Comparison of ENCODE assay signal across 8 mouse cellular contexts in genomic region chr7:45362801-45363200, GRCm38 (mm10). TPM values are rescaled to one million over a fixed set of nuclear protein-coding genes. Genes with fewer than 3 reads are reported as not detected.
A peak's percentile ranks its signal among the peaks of the same experiment; 100 is the strongest.
DNase-seq lines count a peak whose midpoint lies in the region; ATAC-seq and TF ChIP-seq lines count a peak whose summit lies in the region.
"Had no signal": no experiment of that assay in that cellular context is flagged by ENCODE, and none has a peak within 500 bp of the region (broad histone marks: within the 10 kb centered on the region; RNA-seq: fewer than 3 reads in every experiment).

No protein-coding gene starts in this region.

- WGBS in thymus, adult 2 months = 11% methylated on average over 13 of the region's 13 CpGs
- 5% methylated on average over 13 of the region's 13 CpGs for WGBS in intestine, embryonic 16.5 days

- H3K4me1 ChIP-seq in thymus, adult 2 months (replicated peaks; ENCODE audit: control insufficient read depth, insufficient read depth, low read length) = peaks cover 18% of the 10 kb centered on the region
- peaks cover 21% of the 10 kb centered on the region for H3K4me1 ChIP-seq in intestine, embryonic 16.5 days (ENCODE audit: control insufficient read depth, insufficient read depth, low read length)

- H3K9ac ChIP-seq in intestine, embryonic 16.5 days (ENCODE audit: low read depth, low read length) = no peak overlapping the region

- intact Hi-C loops in gastrocnemius, postnatal 36 days (cut with DNase I) = no loop called here

- H3K27ac ChIP-seq in thymus, adult 2 months (ENCODE audit: control insufficient read depth, insufficient read depth, low read length) = no peak overlapping the region
- H3K27ac ChIP-seq in intestine, embryonic 16.5 days (ENCODE audit: low read length) = no peak overlapping the region

- TF ChIP-seq POLR2A in thymus, adult 2 months (IDR thresholded peaks at IDR 0.05; ENCODE audit: control insufficient read depth, extremely low read depth, insufficient read depth, low read length, poor library complexity) = no peak

- H3K36me3 ChIP-seq in thymus, adult 2 months (ENCODE audit: control insufficient read depth, insufficient read depth, low read length) = no peaks in the 10 kb centered on the region
- H3K36me3 ChIP-seq in intestine, embryonic 16.5 days (ENCODE audit: control insufficient read depth, insufficient read depth, low read length) = no peaks in the 10 kb centered on the region

- no peak for TF ChIP-seq CTCF in thymus, adult 2 months (IDR thresholded peaks at IDR 0.05; ENCODE audit: borderline replicate concordance, control insufficient read depth, extremely low read depth, insufficient read depth, low read length, poor library complexity)

- peak; percentile 44 for DNase-seq in thymus, adult 2 months
- no peak for DNase-seq in thymus, adult 18-20 months
- DNase-seq in cerebellum, adult 9-10 months = peak; percentile 91
- peak; percentile 52 for DNase-seq in mesoderm, embryonic 11.5 days (ENCODE audit: low read depth, low spot score)
- DNase-seq in urinary bladder, postnatal 25 days (ENCODE audit: low spot score) = peak; percentile 57
- no peak for DNase-seq in gastrocnemius, postnatal 36 days

- peaks cover 23% of the 10 kb centered on the region for H3K27me3 ChIP-seq in thymus, adult 2 months (ENCODE audit: control insufficient read depth, insufficient read depth, low read length)
- peaks cover 18% of the 10 kb centered on the region; the same call in 1 of the 2 replicates for H3K27me3 ChIP-seq in intestine, embryonic 16.5 days (replicated peaks; ENCODE audit: control insufficient read depth, insufficient read depth, low read length)

- no peak overlapping the region for H3K4me2 ChIP-seq in intestine, embryonic 16.5 days (ENCODE audit: low read depth, low read length)

- H3K9me3 ChIP-seq in intestine, embryonic 16.5 days (ENCODE audit: control insufficient read depth, low read length) = no peaks in the 10 kb centered on the region
- H3K9me3 ChIP-seq: megakaryocyte, embryonic 14.5 days had no signal

- ATAC-seq in intestine, embryonic 16.5 days = peak; percentile 19

- no peak overlapping the region for H3K4me3 ChIP-seq in thymus, adult 2 months (ENCODE audit: control insufficient read depth, insufficient read depth, low read length)
- no peak overlapping the region for H3K4me3 ChIP-seq in intestine, embryonic 16.5 days (ENCODE audit: low read length)
- H3K4me3 ChIP-seq: megakaryocyte, embryonic 14.5 days had no signal

RNA-seq across cellular contexts. Expression of gene Ppfia3, which starts 4.0 kb away (rescaled TPM):
- 0.65 and 0.89 TPM in 2 replicates for polyA plus RNA-seq in thymus, adult 2 months (2012; rRNA removed)
- polyA plus RNA-seq in intestine, embryonic 16.5 days (2015; fragmentation: Nextera tagmentation; extraction: Ambion mirVana) = 10.3 and 12.0 TPM in 2 replicates
- under 1 TPM; 0.07 to 0.08 TPM for total RNA-seq in gastrocnemius, postnatal 36 days (2021)

RNA-seq across cellular contexts. Expression of gene Lin7b, which starts 7.6 kb away (rescaled TPM):
- 0.65 and 1.0 TPM in 2 replicates for polyA plus RNA-seq in thymus, adult 2 months (2012; rRNA removed)
- polyA plus RNA-seq in intestine, embryonic 16.5 days (2015; fragmentation: Nextera tagmentation; extraction: Ambion mirVana) = 1.2 and 2.7 TPM in 2 replicates
- total RNA-seq in gastrocnemius, postnatal 36 days (2021) = not detected

RNA-seq across cellular contexts. Expression of gene Hrc, which starts 27.7 kb away (rescaled TPM):
- 0.56 and 9.1 TPM in 2 replicates for polyA plus RNA-seq in thymus, adult 2 months (2012; rRNA removed)
- polyA plus RNA-seq in intestine, embryonic 16.5 days (2015; fragmentation: Nextera tagmentation; extraction: Ambion mirVana) = 0.86 and 1.4 TPM in 2 replicates
- 100 to 1,000 TPM; 818 to 890 TPM for total RNA-seq in gastrocnemius, postnatal 36 days (2021)

RNA-seq across cellular contexts. Expression of gene Trpm4, which starts 29.2 kb away (rescaled TPM):
- 12.1 and 12.9 TPM in 2 replicates for polyA plus RNA-seq in thymus, adult 2 months (2012; rRNA removed)
- 33.4 and 36.3 TPM in 2 replicates for polyA plus RNA-seq in intestine, embryonic 16.5 days (2015; fragmentation: Nextera tagmentation; extraction: Ambion mirVana)
- total RNA-seq in gastrocnemius, postnatal 36 days (2021) = 10 to 100 TPM; 20.1 to 20.7 TPM

RNA-seq across cellular contexts. Expression of gene Snrnp70, which starts 32.7 kb away (rescaled TPM):
- 693 and 725 TPM in 2 replicates for polyA plus RNA-seq in thymus, adult 2 months (2012; rRNA removed)
- polyA plus RNA-seq in intestine, embryonic 16.5 days (2015; fragmentation: Nextera tagmentation; extraction: Ambion mirVana) = 139 and 150 TPM in 2 replicates
- 10 to 100 TPM; 70.2 to 84.1 TPM for total RNA-seq in gastrocnemius, postnatal 36 days (2021)

Comparison
In these comparisons a context has a peak if more than half of its experiments do, and no peak if none do; other contexts are left out.
1. DNase-seq: peak in thymus, adult 2 months (single experiment), cerebellum, adult 9-10 months (single experiment), mesoderm, embryonic 11.5 days (single experiment) and urinary bladder, postnatal 25 days (single experiment); none in thymus, adult 18-20 months (0 of 2) and gastrocnemius, postnatal 36 days (0 of 2).